Mouse (Mus musculus): ENCODE results near the gene Aqp3. TPM values are rescaled to one million over a fixed set of nuclear protein-coding genes. Genes with fewer than 3 reads are reported as not detected.

The Aqp3 gene
- polyA plus RNA-seq, 1 experiment from 2014 or later, result 0.58 TPM

- 2% methylated on average over 29 of the region's 29 CpGs for WGBS
- Histone ChIP-seq H3K27me3 (replicated peaks) (0 out of 2 replicates have a peak, but pooled peaks cover 3% of the 10 kb centered on the region), H3K36me3 (replicated peaks) (peaks cover 26% of the 10 kb centered on the region), H3K27ac (peak within 1 kb of the TSS; percentile 57), H3K9ac (peak within 1 kb of the TSS; percentile 58), H3K4me3 (peak within 1 kb of the TSS; percentile 62), H3K9me3 (no peaks in the 10 kb centered on the region), H3K4me1 (peaks cover 13% of the 10 kb centered on the region), H3K4me2 (peak within 1 kb of the TSS; percentile 89)
- peak; percentile 100 for ATAC-seq (replicated peaks)
Observed at GRCm38 (mm10) chr4:41124180-41124951, 26.4 kb upstream of the Aqp3 start, which contains the start of gene Nol6. Nol6 (minus strand) TSS chr4:41124455.

DNA sequence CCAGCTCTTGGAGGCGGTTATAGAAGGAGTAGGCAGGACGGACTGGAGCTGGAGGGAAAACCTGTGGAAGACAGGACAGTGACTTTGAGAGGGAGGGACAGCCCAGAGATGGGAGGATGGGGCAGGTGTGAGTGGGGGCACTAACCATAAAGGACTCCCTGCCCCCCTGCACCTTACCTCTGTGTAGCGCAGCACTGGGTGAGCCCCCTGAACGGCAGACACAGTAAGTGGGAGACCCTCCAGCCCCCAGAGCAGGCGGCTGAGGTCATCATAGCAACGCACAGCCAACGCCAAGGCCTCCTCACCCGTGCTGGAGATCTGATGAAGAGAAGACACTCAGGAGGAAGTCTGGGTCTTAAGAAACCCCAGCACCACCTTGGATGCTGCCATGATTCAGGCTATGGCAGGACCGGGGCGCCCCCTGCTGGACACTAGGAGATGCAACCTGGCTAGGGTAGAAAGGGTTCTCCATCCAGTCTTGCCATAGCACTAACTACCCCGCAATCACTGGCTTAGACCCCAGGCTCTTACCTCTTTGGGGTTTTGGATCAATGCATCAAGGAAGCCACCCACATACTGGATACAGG lies 20.8 kb upstream of the Aqp3 start:
- no peak for ATAC-seq (replicated peaks)
- Histone ChIP-seq H3K4me3 (no peak overlapping the region), H3K9me3 (no peaks in the 10 kb centered on the region), H3K4me2 (no peak overlapping the region), H3K27ac (no peak overlapping the region), H3K36me3 (replicated peaks) (peaks cover 61% of the 10 kb centered on the region), H3K27me3 (replicated peaks) (no peaks in the 10 kb centered on the region), H3K4me1 (peaks cover 12% of the 10 kb centered on the region), H3K9ac (no peak overlapping the region)
- WGBS, result 70% methylated on average over 11 of the region's 11 CpGs

DNA sequence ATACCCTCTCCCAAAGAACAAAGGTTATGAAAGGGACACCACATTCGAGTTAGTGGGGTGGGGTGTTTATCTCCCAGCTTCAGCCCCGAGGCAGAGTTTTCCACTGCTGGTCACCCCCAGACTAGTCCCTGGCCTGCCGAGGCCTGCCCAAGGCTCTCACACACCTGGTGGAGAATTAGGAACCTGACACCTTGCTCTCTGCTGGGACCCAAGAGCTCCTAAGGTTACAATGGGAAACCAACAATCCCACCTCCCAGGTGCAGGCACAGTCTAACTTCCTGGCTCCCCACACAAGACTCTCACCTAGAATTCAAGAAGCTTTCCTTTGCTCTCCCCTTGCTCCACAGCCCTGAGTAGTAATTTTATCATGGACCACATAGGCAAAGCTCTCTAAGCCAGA lies 18.8 kb upstream of the Aqp3 start:
- no peak for ATAC-seq (replicated peaks)
- no peak overlapping the region for H3K9ac ChIP-seq
- H3K36me3 ChIP-seq (replicated peaks), result peaks cover 59% of the 10 kb centered on the region
- no peaks in the 10 kb centered on the region for H3K27me3 ChIP-seq (replicated peaks)
- WGBS, result 70% methylated on average over 3 of the region's 3 CpGs
- H3K4me2 ChIP-seq, result no peak overlapping the region
- no peaks in the 10 kb centered on the region for H3K4me1 ChIP-seq
- no peaks in the 10 kb centered on the region for H3K9me3 ChIP-seq
- H3K4me3 ChIP-seq, result no peak overlapping the region
- H3K27ac ChIP-seq, result no peak overlapping the region

GRCm38 (mm10) chr4:41115793-41116192 lies 17.8 kb upstream of the Aqp3 start:
- Histone ChIP-seq H3K27me3 (replicated peaks) (no peaks in the 10 kb centered on the region), H3K4me1 (no peaks in the 10 kb centered on the region), H3K36me3 (replicated peaks) (peaks cover 49% of the 10 kb centered on the region), H3K4me3 (no peak overlapping the region), H3K9ac (no peak overlapping the region), H3K27ac (no peak overlapping the region), H3K9me3 (no peaks in the 10 kb centered on the region), H3K4me2 (no peak overlapping the region)
- WGBS, result 95% methylated on average over 15 of the region's 15 CpGs
- no peak for ATAC-seq (replicated peaks)

GRCm38 (mm10) chr4:41115074-41115473 lies 17.1 kb upstream of the Aqp3 start:
- H3K4me2 ChIP-seq, result no peak overlapping the region
- WGBS, result 93% methylated on average over 6 of the region's 6 CpGs
- H3K9me3 ChIP-seq, result no peaks in the 10 kb centered on the region
- H3K4me3 ChIP-seq, result no peak overlapping the region
- H3K36me3 ChIP-seq (replicated peaks), result peaks cover 43% of the 10 kb centered on the region
- no peak overlapping the region for H3K9ac ChIP-seq
- H3K4me1 ChIP-seq, result no peaks in the 10 kb centered on the region
- ATAC-seq (replicated peaks), result no peak
- H3K27me3 ChIP-seq (replicated peaks), result no peaks in the 10 kb centered on the region
- H3K27ac ChIP-seq, result no peak overlapping the region

- 88% methylated on average over 9 of the region's 9 CpGs for WGBS
- H3K4me1 ChIP-seq, result no peaks in the 10 kb centered on the region
- ATAC-seq (replicated peaks), result no peak
- H3K36me3 ChIP-seq (replicated peaks), result peaks cover 37% of the 10 kb centered on the region
- H3K27ac ChIP-seq, result no peak overlapping the region
- H3K4me3 ChIP-seq, result no peak overlapping the region
- H3K27me3 ChIP-seq (replicated peaks), result no peaks in the 10 kb centered on the region
- H3K9ac ChIP-seq, result no peak overlapping the region
- H3K4me2 ChIP-seq, result no peak overlapping the region
- H3K9me3 ChIP-seq, result no peaks in the 10 kb centered on the region
Observed at GRCm38 (mm10) chr4:41114358-41115070, 16.5 kb upstream of the Aqp3 start.

DNA sequence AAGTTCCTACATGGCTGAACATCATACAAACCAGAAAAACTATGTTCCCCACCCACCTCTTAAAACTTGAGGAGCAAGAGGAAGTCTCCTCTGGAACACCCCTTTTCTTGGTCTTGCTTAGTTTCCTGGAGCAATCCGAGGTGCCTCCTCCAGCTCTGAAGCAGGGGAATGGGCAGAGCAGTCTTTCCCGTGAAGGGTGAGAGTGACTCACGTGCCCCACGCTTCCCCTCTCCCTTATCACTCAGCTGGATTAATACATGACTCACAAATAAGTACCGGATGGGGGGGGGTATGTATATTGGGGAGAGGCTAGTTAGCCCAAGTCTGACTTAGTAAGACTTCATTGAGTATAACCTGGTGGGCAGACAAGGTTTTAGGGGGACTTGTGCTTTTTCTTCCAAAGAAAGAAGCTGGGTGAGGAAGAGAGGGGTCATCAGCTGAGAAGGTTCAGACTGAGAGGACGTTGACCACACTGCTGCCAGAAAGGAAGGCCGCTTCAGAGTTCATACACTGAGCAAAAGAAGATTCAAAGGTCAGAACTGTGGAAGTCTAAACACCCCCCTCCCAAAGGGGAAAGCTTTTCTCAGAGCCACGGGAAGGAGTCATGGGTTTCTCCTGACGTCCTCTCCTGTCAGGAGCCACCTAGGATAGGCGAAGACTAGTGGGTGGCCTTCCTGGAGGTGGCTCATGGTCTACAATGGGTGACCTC lies 10.9 kb upstream of the Aqp3 start:
- H3K9me3 ChIP-seq, result no peaks in the 10 kb centered on the region
- H3K27me3 ChIP-seq (replicated peaks), result no peaks in the 10 kb centered on the region
- H3K4me3 ChIP-seq, result no peak overlapping the region
- no peaks in the 10 kb centered on the region for H3K36me3 ChIP-seq (replicated peaks)
- WGBS, result 82% methylated on average over 10 of the region's 10 CpGs
- ATAC-seq (replicated peaks), result no peak
- H3K27ac ChIP-seq, result no peak overlapping the region
- no peak overlapping the region for H3K9ac ChIP-seq
- H3K4me2 ChIP-seq, result no peak overlapping the region
- no peaks in the 10 kb centered on the region for H3K4me1 ChIP-seq

DNA sequence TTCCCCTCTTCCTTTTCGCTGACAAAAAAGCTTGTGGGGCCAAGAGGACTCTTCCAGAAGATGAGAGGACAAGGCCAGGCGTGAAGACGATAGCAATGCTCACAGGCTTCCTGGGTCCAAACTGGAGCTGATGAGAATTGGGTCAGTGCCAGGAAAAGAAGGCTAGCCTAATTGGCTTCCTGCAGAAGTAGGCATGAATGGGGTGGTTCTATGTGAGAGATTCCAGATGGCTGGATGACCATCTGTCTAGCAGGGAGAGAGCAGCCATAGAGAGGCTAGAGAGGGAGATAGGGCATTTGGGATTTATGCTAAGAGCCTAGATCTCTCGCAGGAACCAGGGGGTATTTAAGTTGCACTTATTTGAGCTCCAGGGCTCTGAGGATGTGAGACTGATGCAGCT lies 9.5 kb upstream of the Aqp3 start:
- Histone ChIP-seq H3K9ac (no peak overlapping the region), H3K4me3 (no peak overlapping the region), H3K36me3 (replicated peaks) (no peaks in the 10 kb centered on the region), H3K4me1 (no peaks in the 10 kb centered on the region), H3K9me3 (no peaks in the 10 kb centered on the region), H3K4me2 (no peak overlapping the region), H3K27me3 (replicated peaks) (no peaks in the 10 kb centered on the region), H3K27ac (no peak overlapping the region)
- 72% methylated on average over 4 of the region's 4 CpGs for WGBS
- ATAC-seq (replicated peaks), result no peak

- H3K27me3 ChIP-seq (replicated peaks), result peaks cover 3% of the 10 kb centered on the region; the same call in 1 of the 2 replicates
- ATAC-seq (replicated peaks), result no peak
- H3K4me1 ChIP-seq, result peaks cover 8% of the 10 kb centered on the region
- H3K4me3 ChIP-seq, result no peak overlapping the region
- no peak overlapping the region for H3K4me2 ChIP-seq
- no peaks in the 10 kb centered on the region for H3K9me3 ChIP-seq
- H3K9ac ChIP-seq, result no peak overlapping the region
- H3K36me3 ChIP-seq (replicated peaks), result no peaks in the 10 kb centered on the region
- no peak overlapping the region for H3K27ac ChIP-seq
Observed at GRCm38 (mm10) chr4:41102901-41103300, 4.9 kb upstream of the Aqp3 start.

GRCm38 (mm10) chr4:41100986-41101385 lies 3.0 kb upstream of the Aqp3 start:
- Histone ChIP-seq H3K4me3 (no peak overlapping the region), H3K27ac (no peak overlapping the region), H3K4me2 (no peak overlapping the region), H3K9ac (no peak overlapping the region), H3K4me1 (peaks cover 10% of the 10 kb centered on the region), H3K9me3 (no peaks in the 10 kb centered on the region), H3K36me3 (replicated peaks) (no peaks in the 10 kb centered on the region), H3K27me3 (replicated peaks) (peaks cover 18% of the 10 kb centered on the region)
- 13% methylated on average over 1 of the region's 1 CpGs for WGBS
- no peak for ATAC-seq (replicated peaks)

DNA sequence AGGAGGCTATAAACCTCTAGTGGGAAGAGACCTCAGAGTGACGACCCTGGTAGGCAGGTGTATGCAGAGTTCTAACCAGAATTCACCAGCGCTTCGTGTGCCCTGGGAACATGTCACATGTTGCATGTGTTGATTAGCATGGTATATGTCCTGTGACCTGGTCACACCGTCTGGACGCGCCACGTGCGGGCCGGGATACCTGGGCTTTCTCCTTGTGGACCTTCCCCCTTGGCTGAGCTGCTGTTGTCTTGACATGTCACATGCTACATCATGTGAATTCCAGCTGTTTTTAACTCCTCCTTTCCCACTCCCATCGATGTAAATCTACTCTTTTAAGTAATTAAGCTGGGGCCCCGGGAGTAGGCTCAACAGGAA lies 581 bp upstream of the Aqp3 start:
- Histone ChIP-seq H3K9ac (peak overlapping the region; percentile 60; the same call in 1 of the 2 replicates), H3K27me3 (replicated peaks) (peaks cover 18% of the 10 kb centered on the region), H3K36me3 (replicated peaks) (no peaks in the 10 kb centered on the region), H3K4me2 (peak overlapping the region; percentile 99), H3K4me3 (peak overlapping the region; percentile 53), H3K27ac (no peak overlapping the region), H3K4me1 (peaks cover 10% of the 10 kb centered on the region), H3K9me3 (no peaks in the 10 kb centered on the region)
- WGBS, result 13% methylated on average over 11 of the region's 11 CpGs
- ATAC-seq (replicated peaks), result peak; percentile 9

DNA sequence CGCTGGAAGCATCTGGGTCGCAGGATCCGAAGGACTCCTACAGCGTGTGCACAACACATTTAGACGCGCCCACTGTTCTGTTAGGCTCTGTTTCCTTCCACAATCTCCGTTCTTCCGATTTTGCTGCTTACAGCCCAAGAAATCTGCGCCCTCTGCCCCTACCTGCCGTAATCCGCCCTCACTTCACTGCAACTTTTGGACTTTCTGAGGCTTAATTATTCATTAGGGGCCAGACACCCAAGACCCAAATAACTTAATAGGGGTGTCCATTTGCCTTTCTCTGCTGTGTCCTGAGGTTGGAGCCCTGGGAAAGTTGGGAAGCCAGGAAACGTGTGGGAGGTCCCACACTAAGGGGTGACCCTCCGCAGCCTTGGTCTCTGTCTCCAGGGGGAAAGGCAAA lies 602 bp downstream of the Aqp3 start:
- H3K27me3 ChIP-seq (replicated peaks), result peaks cover 18% of the 10 kb centered on the region
- ATAC-seq (replicated peaks), result peak; percentile 18; the same call in 1 of the 2 replicates
- H3K36me3 ChIP-seq (replicated peaks), result no peaks in the 10 kb centered on the region
- H3K27ac ChIP-seq, result no peak overlapping the region
- no peak overlapping the region for H3K9ac ChIP-seq
- peak overlapping the region; percentile 99 for H3K4me2 ChIP-seq
- H3K9me3 ChIP-seq, result no peaks in the 10 kb centered on the region
- H3K4me1 ChIP-seq, result peaks cover 10% of the 10 kb centered on the region
- WGBS, result 35% methylated on average over 13 of the region's 13 CpGs
- H3K4me3 ChIP-seq, result no peak overlapping the region; the same call in 1 of the 2 replicates
